Mouse (Mus musculus) limb, embryonic 14.5 days (tissue): ENCODE results near the gene Gm3336. TPM values are rescaled to one million over a fixed set of nuclear protein-coding genes. Genes with fewer than 3 reads are reported as not detected.

Experiments
- ATAC-seq: fragments of 200-750 bp; cut with Nextera tagmentation; 2 replicates; pipeline ENCODE4 v1.8.0; 2017; ENCODE audit warnings: low read depth, moderate number of reproducible peaks, moderate TSS enrichment; ENCODE audit not compliant: low FRiP score
- DNase-seq: peaks from one replicate; pipeline ENCODE4 v3.0.0-alpha.2; 2015; ENCODE audit warnings: low spot score
- H3K27ac ChIP-seq: fragments of 300-500 bp; sonication (generic); replicated peaks from 2 replicates; pipeline ENCODE4 v1.5.1; 2014; ENCODE audit warnings: low read depth, mild to moderate bottlenecking, low read length, moderate library complexity, mixed read lengths
- H3K27me3 ChIP-seq: fragments of 300-500 bp; sonication (generic); 2 replicates; pipeline ENCODE4 v1.6.1; 2014; ENCODE audit warnings: low read length, mixed read lengths; ENCODE audit not compliant: control insufficient read depth, insufficient read depth
- H3K36me3 ChIP-seq: fragments of 300-500 bp; sonication (generic); 2 replicates; pipeline ENCODE4 v1.6.1; 2014; ENCODE audit warnings: mild to moderate bottlenecking, low read length, moderate library complexity, mixed read lengths; ENCODE audit not compliant: control insufficient read depth, insufficient read depth
- H3K4me1 ChIP-seq: fragments of 300-500 bp; sonication (generic); 2 replicates; pipeline ENCODE4 v1.6.1; 2014; ENCODE audit warnings: antibody characterized with exemption, low read length, mixed read lengths; ENCODE audit not compliant: control insufficient read depth, insufficient read depth
- H3K4me2 ChIP-seq: fragments of 300-500 bp; sonication (generic); replicated peaks from 2 replicates; pipeline ENCODE4 v1.6.1; 2014; ENCODE audit warnings: low read depth, mild to moderate bottlenecking, low read length, moderate library complexity; ENCODE audit not compliant: severe bottlenecking
- H3K4me3 ChIP-seq: fragments of 300-500 bp; sonication (generic); replicated peaks from 2 replicates; pipeline ENCODE4 v1.5.1; 2014; ENCODE audit warnings: low read length
- H3K9ac ChIP-seq: fragments of 300-500 bp; sonication (generic); 2 replicates; pipeline ENCODE4 v1.6.1; 2014; ENCODE audit warnings: mild to moderate bottlenecking, low read depth, low read length, moderate library complexity; ENCODE audit not compliant: severe bottlenecking
- H3K9me3 ChIP-seq: fragments of 300-500 bp; sonication (generic); 2 replicates; pipeline ENCODE4 v1.6.1; 2016; ENCODE audit warnings: low read length; ENCODE audit not compliant: control insufficient read depth
- POLR2A ChIP-seq: fragments of 200-500 bp; IDR thresholded peaks from 2 replicates; pipeline ENCODE4 v1.8.0; 2012; ENCODE audit warnings: inconsistent platforms, mild to moderate bottlenecking, moderate library complexity, borderline replicate concordance; ENCODE audit not compliant: insufficient read depth, insufficient read length; ENCODE audit errors: extremely low read depth
- WGBS: fragments of 180-500 bp; shearing (Covaris S2); extraction: QIAGEN DNeasy Blood & Tissue Kit; methylation state at CpG from one replicate; pipeline ENCODE4 v1.1.7; 2014; 5-methylcytosine and 5-hydroxymethylcytosine counted together
- polyA plus RNA-seq, 2 experiments: library from polyadenylated mRNA; depleted of rRNA in 1 of 2; stranded (reverse) in 1 of 2; unstranded in 1 of 2; fragments of >200 nt; fragmentation: Nextera tagmentation in 1 of 2; extraction: Ambion mirVana in 1 of 2; gene quantifications; 2 replicates each; pipeline versions ENCODE4 v1.2.1 to v1.2.3; 2012 to 2014

Gm3336 gene
- polyA plus RNA-seq, 2 experiments: not detected

GRCm38 (mm10) chr8:70754871-70755660, 36.7 kb downstream of the Gm3336 start:
- peak overlapping the region; percentile 77 for H3K4me3 ChIP-seq
- no peaks in the 10 kb centered on the region for H3K9me3 ChIP-seq
- H3K27me3 ChIP-seq: no peaks in the 10 kb centered on the region
- no peak for TF ChIP-seq POLR2A
- peak overlapping the region; percentile 81 for H3K9ac ChIP-seq
- H3K36me3 ChIP-seq: peaks cover 23% of the 10 kb centered on the region
- ATAC-seq: peak; percentile 23
- H3K4me2 ChIP-seq: peak overlapping the region; percentile 96
- 12% methylated on average over 50 of the region's 50 CpGs for WGBS
- H3K4me1 ChIP-seq: peaks cover 21% of the 10 kb centered on the region
- peak overlapping the region; percentile 68 for H3K27ac ChIP-seq
- DNase-seq: no peak

GRCm38 (mm10) chr8:70755661-70756475, 37.5 kb downstream of the Gm3336 start:
- 84% methylated on average over 24 of the region's 24 CpGs for WGBS
- H3K4me2 ChIP-seq: peak overlapping the region; percentile 96
- no peak for ATAC-seq

GRCm38 (mm10) chr8:70756476-70757040, 38.2 kb downstream of the Gm3336 start:
- no peak for DNase-seq
- 91% methylated on average over 6 of the region's 6 CpGs for WGBS

More at GRCm38 (mm10) chr8:70755661-70756475, 37.5 kb downstream of the Gm3336 start:
- Histone ChIP-seq H3K27me3 (no peaks in the 10 kb centered on the region), H3K4me1 (peaks cover 24% of the 10 kb centered on the region), H3K9ac (peak overlapping the region; percentile 81; the same call in 1 of the 2 replicates), H3K4me3 (peak overlapping the region; percentile 77), H3K9me3 (no peaks in the 10 kb centered on the region), H3K36me3 (peaks cover 23% of the 10 kb centered on the region), H3K27ac (no peak overlapping the region)
- DNase-seq: no peak
- TF ChIP-seq POLR2A: no peak

GRCm38 (mm10) chr8:70757523-70758307, 39.4 kb downstream of the Gm3336 start:
- no peak overlapping the region for H3K4me2 ChIP-seq
- H3K9me3 ChIP-seq: no peaks in the 10 kb centered on the region
- H3K4me1 ChIP-seq: peaks cover 18% of the 10 kb centered on the region
- 77% methylated on average over 22 of the region's 22 CpGs for WGBS
- H3K4me3 ChIP-seq: no peak overlapping the region
- peaks cover 23% of the 10 kb centered on the region for H3K36me3 ChIP-seq
- no peak for ATAC-seq
- H3K27ac ChIP-seq: no peak overlapping the region
- H3K27me3 ChIP-seq: no peaks in the 10 kb centered on the region
- no peak for DNase-seq
- no peak for TF ChIP-seq POLR2A
- no peak overlapping the region for H3K9ac ChIP-seq

More at GRCm38 (mm10) chr8:70756476-70757040, 38.2 kb downstream of the Gm3336 start:
- TF ChIP-seq POLR2A: no peak
- ATAC-seq: no peak
- Histone ChIP-seq H3K9ac (no peak overlapping the region), H3K27ac (no peak overlapping the region), H3K9me3 (no peaks in the 10 kb centered on the region), H3K4me3 (no peak overlapping the region), H3K4me1 (peaks cover 24% of the 10 kb centered on the region), H3K4me2 (no peak overlapping the region), H3K36me3 (peaks cover 23% of the 10 kb centered on the region), H3K27me3 (no peaks in the 10 kb centered on the region)

- no peaks in the 10 kb centered on the region for H3K27me3 ChIP-seq
- H3K9me3 ChIP-seq: no peaks in the 10 kb centered on the region
- H3K27ac ChIP-seq: no peak overlapping the region
- no peak overlapping the region for H3K4me3 ChIP-seq
- no peak overlapping the region for H3K4me2 ChIP-seq
- DNase-seq (no peak), ATAC-seq (no peak)
- H3K4me1 ChIP-seq: peaks cover 15% of the 10 kb centered on the region
- WGBS: 86% methylated on average over 7 of the region's 7 CpGs
- H3K9ac ChIP-seq: no peak overlapping the region
- H3K36me3 ChIP-seq: peaks cover 23% of the 10 kb centered on the region
- TF ChIP-seq POLR2A: no peak
Measured at GRCm38 (mm10) chr8:70758308-70758615, 39.9 kb downstream of the Gm3336 start.
